Mouse (Mus musculus): ENCODE data around the gene Snx25.

DNA sequence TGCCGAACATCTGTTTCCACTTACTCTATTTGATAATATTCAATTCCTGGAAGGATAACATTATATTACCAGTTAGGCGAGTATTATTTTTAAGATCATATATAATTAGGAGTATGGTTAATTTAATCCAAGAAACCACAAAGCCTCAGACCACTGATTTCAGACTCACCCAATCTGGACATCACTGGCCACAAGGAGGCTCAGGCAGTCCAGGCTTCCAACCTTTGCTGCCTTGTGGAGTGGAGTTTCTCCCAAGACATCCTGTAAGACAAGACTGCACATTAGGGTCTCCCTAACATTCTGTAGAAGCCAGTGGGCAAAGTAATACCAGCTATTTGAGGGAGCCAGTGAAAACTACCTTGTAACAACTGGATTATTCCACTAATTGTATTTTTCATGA is 153.7 kb downstream of the Snx25 start:
- TF ChIP-seq MAFK (IDR thresholded peaks at IDR 0.05; ENCODE audit: insufficient read depth, low read depth, low read length): no peak
- no peak for TF ChIP-seq ZNF384 (IDR thresholded peaks at IDR 0.05; ENCODE audit: low read depth, low read length)
- no peak for TF ChIP-seq HCFC1 (IDR thresholded peaks at IDR 0.05; ENCODE audit: borderline replicate concordance, insufficient read depth, low read length)
- no peak for TF ChIP-seq ZC3H11A (IDR thresholded peaks at IDR 0.05; ENCODE audit: borderline replicate concordance, low read depth, low read length)
- no peak for TF ChIP-seq CHD2 (IDR thresholded peaks at IDR 0.05; ENCODE audit: low read depth, low read length)

Data from ES-E14 (cell line).